Mouse (Mus musculus): ENCODE measurements around the gene Vasp. TPM values are rescaled to one million over a fixed set of nuclear protein-coding genes. Genes with fewer than 3 reads are reported as not detected.

Vasp gene
- polyA plus RNA-seq, 1 experiment, result 517 TPM

DNA sequence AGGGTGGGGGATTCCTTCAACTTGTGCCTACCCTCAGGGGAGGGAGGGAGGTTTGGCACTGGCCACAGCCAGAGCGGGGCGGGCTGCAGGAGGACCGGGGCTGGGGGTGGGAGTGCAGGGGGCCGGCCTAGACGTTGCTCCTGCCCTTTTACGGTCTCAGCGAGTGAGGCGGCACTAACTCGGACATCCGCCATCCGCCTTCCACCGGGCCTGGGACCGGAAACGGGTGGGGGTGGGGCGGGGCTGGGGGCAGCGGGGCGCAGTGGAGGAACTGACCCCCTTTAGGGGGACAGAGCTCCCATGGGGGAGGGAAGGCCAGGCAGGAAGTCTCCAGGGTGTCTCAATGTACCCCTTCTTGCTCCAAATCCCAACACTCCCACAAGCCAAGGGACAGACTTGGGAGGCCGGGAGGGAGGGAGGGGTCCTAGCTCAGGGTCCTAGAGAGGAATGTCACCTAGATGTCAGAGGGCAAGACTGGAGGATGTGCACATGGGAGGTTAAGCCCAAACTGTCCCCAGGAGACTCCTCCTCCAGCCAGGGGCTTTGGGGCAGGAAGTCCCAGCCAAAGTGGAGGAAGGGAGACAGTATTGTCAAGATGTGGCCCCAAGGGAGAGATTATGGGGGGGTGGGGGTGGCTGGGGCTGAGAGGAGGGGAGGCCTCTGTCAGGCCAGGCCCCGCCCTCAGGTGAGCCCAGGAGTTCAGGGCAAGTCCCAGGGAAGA lies 1.7 kb downstream of the Vasp start:
- peak overlapping the region; percentile 96 for H3K27ac ChIP-seq (ENCODE audit: insufficient read depth, low read depth, low read length)
- H3K36me3 ChIP-seq (ENCODE audit: control insufficient read depth, insufficient read depth, low read length), result peaks cover 12% of the 10 kb centered on the region
- H3K27me3 ChIP-seq (ENCODE audit: control insufficient read depth, insufficient read depth, low read length), result no peaks in the 10 kb centered on the region
- peaks cover 34% of the 10 kb centered on the region for H3K4me1 ChIP-seq (ENCODE audit: control insufficient read depth, insufficient read depth, insufficient read length, low read length)
- 0 out of 2 replicates have a peak, but pooled peaks have one; percentile 30 for TF ChIP-seq POLR2A (IDR thresholded peaks at IDR 0.05; ENCODE audit: low read depth, low read length)
- no peak for TF ChIP-seq CTCF (IDR thresholded peaks at IDR 0.05; ENCODE audit: extremely low read depth, insufficient read length, insufficient replicate concordance, low read depth, low read length)
- peak overlapping the region; percentile 95 for H3K4me3 ChIP-seq (ENCODE audit: low read depth, low read length)
- 1% methylated on average over 19 of the region's 19 CpGs for WGBS

DNA sequence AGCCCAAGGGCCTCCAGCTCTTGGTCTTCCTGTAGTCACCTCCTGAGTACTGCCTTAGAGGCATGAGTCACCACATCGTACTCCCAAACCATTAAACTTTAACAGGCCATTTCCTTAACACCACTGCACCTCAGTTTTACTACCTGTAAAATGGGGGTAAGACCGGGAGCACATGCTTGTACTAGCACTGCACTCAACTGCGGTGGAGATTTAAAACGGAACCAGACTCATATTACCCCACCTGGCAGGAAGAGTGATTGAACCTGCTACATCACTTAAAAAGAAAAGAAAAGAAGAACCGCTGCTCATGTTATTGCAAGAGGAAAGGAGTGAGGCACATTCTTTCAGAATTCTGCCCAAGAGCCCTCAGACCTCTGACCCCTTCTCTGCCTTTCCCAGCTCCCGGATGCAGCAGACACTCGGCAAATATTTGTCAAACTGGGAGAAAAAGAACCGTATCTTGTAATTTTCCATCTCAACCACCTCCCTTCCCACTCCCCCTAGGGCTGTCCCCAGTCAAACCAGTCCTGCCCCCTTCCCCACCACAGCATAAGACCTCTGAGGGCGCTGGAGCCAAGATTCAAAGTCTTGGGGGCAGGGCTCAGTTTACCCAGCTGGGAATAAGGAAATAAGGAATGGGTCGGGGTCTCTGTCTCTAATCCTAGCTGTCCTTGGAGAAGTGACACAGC lies 2.5 kb downstream of the Vasp start:
- peaks cover 19% of the 10 kb centered on the region for H3K36me3 ChIP-seq (ENCODE audit: control insufficient read depth, insufficient read depth, low read length)
- TF ChIP-seq CTCF (IDR thresholded peaks at IDR 0.05; ENCODE audit: extremely low read depth, insufficient read length, insufficient replicate concordance, low read depth, low read length) (no peak), POLR2A (IDR thresholded peaks at IDR 0.05; ENCODE audit: low read depth, low read length) (no peak)
- peaks cover 41% of the 10 kb centered on the region for H3K4me1 ChIP-seq (ENCODE audit: control insufficient read depth, insufficient read depth, insufficient read length, low read length)
- no peaks in the 10 kb centered on the region for H3K27me3 ChIP-seq (ENCODE audit: control insufficient read depth, insufficient read depth, low read length)
- peak overlapping the region; percentile 92 for H3K27ac ChIP-seq (ENCODE audit: insufficient read depth, low read depth, low read length)
- WGBS, result 10% methylated on average over 10 of the region's 10 CpGs
- peak overlapping the region; percentile 95 for H3K4me3 ChIP-seq (ENCODE audit: low read depth, low read length)

DNA sequence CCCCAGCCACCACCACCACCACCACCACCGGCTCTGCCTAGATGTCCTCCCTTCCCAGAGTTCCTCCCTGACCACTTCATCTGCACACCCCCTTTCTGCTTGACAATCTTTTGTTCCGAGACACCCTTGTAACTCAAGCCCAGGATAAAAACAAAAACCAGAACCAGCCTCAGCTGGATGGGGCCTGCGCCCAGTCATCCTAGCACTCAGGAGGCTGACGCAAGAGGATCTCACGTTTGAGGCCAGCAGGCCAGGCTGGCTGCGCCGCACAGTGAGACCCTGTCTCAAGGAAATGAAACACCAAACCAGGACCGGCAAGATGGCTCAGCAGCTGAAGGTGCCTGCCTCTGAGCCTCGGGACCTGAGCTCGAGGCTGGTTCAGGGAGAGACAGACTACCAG lies 4.6 kb downstream of the Vasp start:
- Histone ChIP-seq H3K4me1 (ENCODE audit: control insufficient read depth, insufficient read depth, insufficient read length, low read length) (peaks cover 38% of the 10 kb centered on the region), H3K27ac (ENCODE audit: insufficient read depth, low read depth, low read length) (peak overlapping the region; percentile 92), H3K4me3 (ENCODE audit: low read depth, low read length) (peak overlapping the region; percentile 33), H3K27me3 (ENCODE audit: control insufficient read depth, insufficient read depth, low read length) (no peaks in the 10 kb centered on the region), H3K36me3 (ENCODE audit: control insufficient read depth, insufficient read depth, low read length) (peaks cover 36% of the 10 kb centered on the region)
- TF ChIP-seq POLR2A (IDR thresholded peaks at IDR 0.05; ENCODE audit: low read depth, low read length), result no peak
- no peak for TF ChIP-seq CTCF (IDR thresholded peaks at IDR 0.05; ENCODE audit: extremely low read depth, insufficient read length, insufficient replicate concordance, low read depth, low read length)
- WGBS, result 16% methylated on average over 10 of the region's 10 CpGs

DNA sequence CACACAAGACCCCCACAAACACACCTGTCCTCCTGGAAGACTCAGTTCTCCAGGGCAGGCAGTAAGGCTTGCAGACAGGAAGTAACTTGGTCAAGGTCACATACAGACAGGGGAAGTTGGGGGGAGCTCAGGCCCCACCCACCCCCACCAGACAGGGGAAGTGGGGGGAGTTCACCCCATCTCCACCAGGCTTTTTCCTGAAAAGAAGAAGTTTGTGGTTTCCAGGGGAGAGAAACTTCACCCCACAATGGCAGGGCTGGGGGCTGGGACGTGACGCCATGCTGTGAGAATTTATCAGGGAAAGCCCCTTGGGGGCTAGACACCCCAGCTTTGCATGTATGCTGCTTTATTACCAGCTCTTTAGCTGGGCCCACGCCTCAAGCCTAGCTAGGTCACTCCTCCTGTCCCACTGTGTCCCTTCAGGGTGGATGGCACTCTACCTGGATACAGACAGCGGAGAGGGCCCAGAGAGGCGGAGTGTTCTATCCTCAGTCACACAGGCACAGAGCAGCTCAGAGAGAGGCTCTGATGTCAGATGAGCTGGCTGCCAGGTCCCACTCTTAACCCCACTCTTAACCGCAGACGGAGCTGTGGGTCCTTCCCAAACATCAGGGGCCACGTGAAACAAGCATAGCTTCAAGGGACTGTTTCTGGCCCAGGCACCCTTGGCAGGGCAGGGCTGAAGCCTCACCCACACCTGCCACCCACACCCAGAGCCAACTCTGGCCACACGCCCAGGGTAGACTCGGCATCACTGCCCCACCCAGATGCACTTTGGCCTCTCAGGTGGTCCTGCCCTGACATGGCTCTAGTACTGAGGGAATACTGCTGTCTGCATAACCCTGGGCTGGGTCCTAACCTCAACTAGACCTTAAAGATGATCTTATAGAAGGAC lies 5.4 kb downstream of the Vasp start:
- no peak for TF ChIP-seq CTCF (IDR thresholded peaks at IDR 0.05; ENCODE audit: extremely low read depth, insufficient read length, insufficient replicate concordance, low read depth, low read length)
- no peak for TF ChIP-seq POLR2A (IDR thresholded peaks at IDR 0.05; ENCODE audit: low read depth, low read length)
- no peaks in the 10 kb centered on the region for H3K27me3 ChIP-seq (ENCODE audit: control insufficient read depth, insufficient read depth, low read length)
- H3K27ac ChIP-seq (ENCODE audit: insufficient read depth, low read depth, low read length), result peak overlapping the region; percentile 89
- H3K4me3 ChIP-seq (ENCODE audit: low read depth, low read length), result peak overlapping the region; percentile 55
- WGBS, result 14% methylated on average over 10 of the region's 10 CpGs
- H3K36me3 ChIP-seq (ENCODE audit: control insufficient read depth, insufficient read depth, low read length), result peaks cover 45% of the 10 kb centered on the region
- peaks cover 38% of the 10 kb centered on the region for H3K4me1 ChIP-seq (ENCODE audit: control insufficient read depth, insufficient read depth, insufficient read length, low read length)

DNA sequence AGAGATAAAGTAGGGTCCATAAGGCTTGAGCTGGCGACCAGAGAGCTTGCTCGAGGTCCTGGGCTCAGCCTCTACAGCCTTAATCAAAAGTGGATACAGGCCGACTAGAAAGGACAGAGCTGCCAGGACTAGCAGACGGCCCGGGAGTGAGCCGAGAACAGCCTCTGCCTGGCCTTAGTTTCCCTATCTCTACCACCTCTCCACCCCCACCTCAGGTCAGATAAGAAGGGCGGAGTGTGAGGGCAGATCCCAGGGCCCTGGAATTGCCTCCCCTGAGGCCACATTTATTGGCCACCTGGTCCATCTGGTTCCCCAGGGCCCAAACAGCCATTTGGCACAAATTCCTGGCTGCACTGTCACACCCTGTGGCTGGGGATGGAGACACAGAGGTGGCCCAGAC lies 6.5 kb downstream of the Vasp start:
- H3K4me1 ChIP-seq (ENCODE audit: control insufficient read depth, insufficient read depth, insufficient read length, low read length), result peaks cover 40% of the 10 kb centered on the region
- 14% methylated on average over 7 of the region's 7 CpGs for WGBS
- peak overlapping the region; percentile 48 for H3K4me3 ChIP-seq (ENCODE audit: low read depth, low read length)
- H3K27ac ChIP-seq (ENCODE audit: insufficient read depth, low read depth, low read length), result peak overlapping the region; percentile 89
- H3K36me3 ChIP-seq (ENCODE audit: control insufficient read depth, insufficient read depth, low read length), result peaks cover 56% of the 10 kb centered on the region
- TF ChIP-seq CTCF (IDR thresholded peaks at IDR 0.05; ENCODE audit: extremely low read depth, insufficient read length, insufficient replicate concordance, low read depth, low read length) (no peak), POLR2A (IDR thresholded peaks at IDR 0.05; ENCODE audit: low read depth, low read length) (peak; percentile 36; the same call in 1 of the 2 replicates)
- no peaks in the 10 kb centered on the region for H3K27me3 ChIP-seq (ENCODE audit: control insufficient read depth, insufficient read depth, low read length)

DNA sequence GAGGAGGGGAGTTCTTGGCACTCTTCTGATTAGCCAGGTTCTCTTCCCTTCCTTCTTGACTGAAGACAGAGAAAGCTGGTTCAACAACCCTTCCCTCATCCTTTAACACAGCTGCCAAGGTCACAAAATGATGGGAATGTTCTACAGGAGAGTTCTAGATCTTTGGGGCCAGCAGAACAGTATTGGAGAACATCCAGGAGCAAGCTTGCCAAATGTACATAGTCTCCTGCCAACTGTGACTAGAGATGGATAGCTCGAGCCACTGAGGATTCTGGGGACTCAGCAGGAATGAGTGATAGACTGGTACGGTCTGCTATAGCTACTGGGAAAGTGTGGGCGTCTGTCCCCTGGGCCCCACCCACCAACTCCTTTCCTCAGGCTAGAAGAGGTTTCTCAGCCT lies 13.3 kb downstream of the Vasp start:
- Histone ChIP-seq H3K36me3 (ENCODE audit: control insufficient read depth, insufficient read depth, low read length) (peaks cover 82% of the 10 kb centered on the region), H3K27ac (ENCODE audit: insufficient read depth, low read depth, low read length) (peak overlapping the region; percentile 38), H3K4me1 (ENCODE audit: control insufficient read depth, insufficient read depth, insufficient read length, low read length) (peaks cover 13% of the 10 kb centered on the region), H3K4me3 (ENCODE audit: low read depth, low read length) (no peak overlapping the region), H3K27me3 (ENCODE audit: control insufficient read depth, insufficient read depth, low read length) (no peaks in the 10 kb centered on the region)
- WGBS, result 37% methylated on average over 3 of the region's 3 CpGs
- TF ChIP-seq CTCF (IDR thresholded peaks at IDR 0.05; ENCODE audit: extremely low read depth, insufficient read length, insufficient replicate concordance, low read depth, low read length) (no peak), POLR2A (IDR thresholded peaks at IDR 0.05; ENCODE audit: low read depth, low read length) (no peak)

Data from small intestine, adult 2 months (tissue).